Mouse (Mus musculus) stomach, postnatal 0 days (tissue): ENCODE data around the gene Cxcr4. TPM values are rescaled to one million over a fixed set of nuclear protein-coding genes. Genes with fewer than 3 reads are reported as not detected.
"Not testable (repeated sequence)": the region's sequence is repeated elsewhere in the genome, so short reads cannot be mapped to it uniquely, and the experiment has no call there.

Experiments
- ATAC-seq: fragments of 200-750 bp; cut with Nextera tagmentation; 2 replicates; pipeline ENCODE4 v1.8.0; 2017; ENCODE audit not compliant: low FRiP score, low TSS enrichment
- DNase-seq: peaks from one replicate; pipeline ENCODE4 v3.0.0-alpha.2; 2016; ENCODE audit warnings: low spot score
- H3K27ac ChIP-seq: fragments of 300-500 bp; sonication (generic); replicated peaks from 2 replicates; pipeline ENCODE4 v1.5.1; 2014; ENCODE audit warnings: mild to moderate bottlenecking, control low read depth
- H3K27me3 ChIP-seq: fragments of 300-500 bp; sonication (generic); 2 replicates; pipeline ENCODE4 v1.6.1; 2014; ENCODE audit warnings: low read length; ENCODE audit not compliant: control insufficient read depth, insufficient read depth
- H3K36me3 ChIP-seq: fragments of 300-500 bp; sonication (generic); 2 replicates; pipeline ENCODE4 v1.6.1; 2014; ENCODE audit warnings: low read length, mixed read lengths; ENCODE audit not compliant: control insufficient read depth, insufficient read depth
- H3K4me1 ChIP-seq: fragments of 300-500 bp; sonication (generic); replicated peaks from 2 replicates; pipeline ENCODE4 v1.6.1; 2014; ENCODE audit warnings: antibody characterized with exemption; ENCODE audit not compliant: control insufficient read depth, insufficient read depth
- H3K4me2 ChIP-seq: fragments of 300-500 bp; sonication (generic); replicated peaks from 2 replicates; pipeline ENCODE4 v1.6.1; 2014; ENCODE audit warnings: low read depth, mild to moderate bottlenecking, control low read depth, moderate library complexity
- H3K4me3 ChIP-seq: fragments of 300-500 bp; sonication (generic); 2 replicates; pipeline ENCODE4 v1.5.1; 2014; ENCODE audit warnings: low read depth, low read length, control low read depth
- H3K9ac ChIP-seq: fragments of 300-500 bp; sonication (generic); 2 replicates; pipeline ENCODE4 v1.6.1; 2014; ENCODE audit warnings: mild to moderate bottlenecking, low read length, control low read depth, mixed read lengths
- H3K9me3 ChIP-seq: fragments of 300-500 bp; sonication (generic); 2 replicates; pipeline ENCODE4 v1.6.1; 2016; ENCODE audit warnings: low read length; ENCODE audit not compliant: control insufficient read depth
- CTCF ChIP-seq: IDR thresholded peaks from 2 replicates; pipeline ENCODE4 v1.5.1; 2016; ENCODE audit warnings: antibody characterized with exemption, low read depth, mild to moderate bottlenecking, moderate library complexity
- EP300 ChIP-seq: optimal IDR thresholded peaks from 2 replicates; pipeline ENCODE3; 2016; ENCODE audit warnings: antibody characterized with exemption
- WGBS: fragments of 180-500 bp; shearing (Covaris S2); extraction: QIAGEN DNeasy Blood & Tissue Kit; methylation state at CpG from one replicate; pipeline ENCODE4 v1.1.7; 2014; 5-methylcytosine and 5-hydroxymethylcytosine counted together
- polyA plus RNA-seq: library from polyadenylated mRNA; unstranded; fragments of >200 nt; fragmentation: Nextera tagmentation; extraction: Ambion mirVana; gene quantifications from 2 replicates; pipeline ENCODE4 v1.2.1, GENCODE M21; 2015

Cxcr4 gene
- polyA plus RNA-seq, 1 experiment from 2014 or later: 2.0 TPM

- H3K4me3 ChIP-seq: no peak overlapping the region
Observed at GRCm38 (mm10) chr1:128589488-128589887, 2.6 kb downstream of the Cxcr4 start.

GRCm38 (mm10) chr1:128588337-128588736 lies 3.8 kb downstream of the Cxcr4 start:
- H3K4me2 ChIP-seq: no peak overlapping the region
- no peak overlapping the region for H3K4me3 ChIP-seq
- H3K9me3 ChIP-seq: no peaks in the 10 kb centered on the region
- H3K36me3 ChIP-seq: no peaks in the 10 kb centered on the region
- no peak overlapping the region for H3K27ac ChIP-seq
- ATAC-seq (no peak), DNase-seq (no peak)
- 50% methylated on average over 2 of the region's 2 CpGs for WGBS
- H3K9ac ChIP-seq: no peak overlapping the region
- TF ChIP-seq EP300 (no peak), CTCF (no peak)
- no peaks in the 10 kb centered on the region; the same call in 1 of the 2 replicates for H3K4me1 ChIP-seq
- no peaks in the 10 kb centered on the region for H3K27me3 ChIP-seq

More at GRCm38 (mm10) chr1:128589488-128589887, 2.6 kb downstream of the Cxcr4 start:
- no peak for ATAC-seq
- Histone ChIP-seq H3K36me3 (no peaks in the 10 kb centered on the region), H3K27ac (no peak overlapping the region), H3K27me3 (no peaks in the 10 kb centered on the region), H3K9me3 (no peaks in the 10 kb centered on the region), H3K4me2 (0 out of 2 replicates have a peak overlapping the region, but pooled peaks have one; percentile 11), H3K4me1 (no peaks in the 10 kb centered on the region; the same call in 1 of the 2 replicates), H3K9ac (no peak overlapping the region)
- DNase-seq: no peak
- TF ChIP-seq CTCF (no peak), EP300 (no peak)
- WGBS: 79% methylated on average over 9 of the region's 9 CpGs

DNA sequence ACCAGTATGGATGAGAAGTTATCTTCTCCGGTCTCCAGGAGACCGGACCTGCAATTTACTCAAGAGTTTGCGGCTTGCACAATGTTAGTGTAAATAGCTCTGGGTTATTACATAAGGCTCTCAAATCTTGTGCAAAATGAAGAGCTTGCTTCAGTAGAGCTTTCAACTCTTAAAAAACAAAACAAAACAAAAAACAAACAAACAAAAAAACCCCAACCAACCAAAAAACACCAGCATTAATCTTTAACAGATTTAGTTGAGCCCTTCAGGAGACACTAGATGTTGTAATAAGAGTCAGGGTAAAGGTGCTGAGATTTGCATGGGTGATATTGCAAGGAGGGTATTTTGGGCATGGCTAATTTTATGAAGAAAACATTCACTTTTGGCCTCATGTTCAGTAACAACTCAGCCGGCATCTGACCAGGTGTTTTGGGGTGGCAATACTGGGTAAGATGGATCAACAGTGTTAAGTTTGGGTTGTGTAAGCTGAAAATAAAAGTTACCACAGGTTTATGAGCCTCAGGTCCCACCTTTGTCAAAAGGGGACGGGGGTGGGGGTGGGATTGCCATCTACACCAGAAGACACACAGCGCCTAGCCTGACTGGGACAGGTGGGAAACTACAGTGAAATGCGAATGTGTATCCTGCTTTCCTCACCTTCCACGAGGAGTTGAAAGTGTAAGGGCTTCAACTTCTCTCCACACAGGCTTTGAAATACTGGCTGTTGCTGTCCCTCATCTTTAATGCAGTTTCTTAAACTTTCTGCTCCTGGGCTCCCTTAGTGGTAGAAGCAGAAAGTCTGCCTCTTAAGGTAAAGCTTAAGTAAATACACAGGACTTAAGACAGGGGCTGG lies 4.9 kb downstream of the Cxcr4 start:
- 68% methylated on average over 8 of the region's 8 CpGs for WGBS
- H3K4me1 ChIP-seq: no peaks in the 10 kb centered on the region; the same call in 1 of the 2 replicates
- ATAC-seq (no peak), DNase-seq (no peak)
- H3K9me3 ChIP-seq: no peaks in the 10 kb centered on the region
- no peak overlapping the region for H3K9ac ChIP-seq
- no peak overlapping the region for H3K27ac ChIP-seq
- H3K36me3 ChIP-seq: no peaks in the 10 kb centered on the region
- H3K27me3 ChIP-seq: no peaks in the 10 kb centered on the region
- no peak overlapping the region for H3K4me3 ChIP-seq
- H3K4me2 ChIP-seq: no peak overlapping the region
- TF ChIP-seq CTCF (no peak), EP300 (no peak)

DNA sequence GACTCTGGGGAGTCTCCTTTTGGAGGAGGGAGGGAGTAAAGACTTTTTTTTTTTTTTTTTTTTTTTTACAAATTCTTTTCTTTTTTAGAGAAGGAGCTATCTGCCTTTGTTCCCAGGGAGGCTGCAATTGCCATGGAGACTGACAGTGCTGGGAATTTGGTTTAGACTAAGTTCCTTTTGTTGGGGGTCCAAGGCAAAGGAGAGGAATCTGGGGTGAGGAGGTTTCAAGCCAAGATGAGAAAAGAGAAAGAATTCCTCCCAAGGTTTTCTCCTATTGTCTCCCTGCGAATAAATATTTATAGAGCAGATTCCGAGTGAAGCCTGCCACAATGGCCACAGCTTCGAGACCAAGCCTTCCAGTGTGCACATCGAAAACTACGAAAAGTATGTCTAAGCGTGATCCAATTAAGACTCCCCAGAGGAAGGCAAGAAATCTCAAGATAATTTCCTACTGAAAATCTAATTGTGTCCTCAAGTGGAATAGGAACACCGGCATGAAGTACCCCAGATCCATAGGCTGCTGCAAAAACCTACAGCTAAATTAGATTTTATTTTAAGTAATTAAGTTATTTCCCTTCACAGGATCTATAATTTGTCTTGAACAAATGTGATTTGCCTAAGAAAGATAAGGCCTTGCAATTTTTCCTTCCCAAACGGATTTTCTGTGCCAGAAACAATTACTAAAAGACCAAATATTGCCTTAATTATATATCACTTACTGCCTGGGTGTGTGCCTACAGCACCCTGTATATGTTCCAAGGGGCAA lies 5.7 kb downstream of the Cxcr4 start:
- TF ChIP-seq EP300: no peak
- TF ChIP-seq CTCF: no peak
- Histone ChIP-seq H3K36me3 (no peaks in the 10 kb centered on the region), H3K4me1 (no peaks in the 10 kb centered on the region; the same call in 1 of the 2 replicates), H3K27ac (no peak overlapping the region), H3K4me2 (no peak overlapping the region), H3K9ac (no peak overlapping the region), H3K9me3 (no peaks in the 10 kb centered on the region), H3K4me3 (no peak overlapping the region), H3K27me3 (no peaks in the 10 kb centered on the region)
- WGBS: 55% methylated on average over 8 of the region's 8 CpGs
- no peak for ATAC-seq
- DNase-seq: no peak

- no peak overlapping the region for H3K27ac ChIP-seq
- no peaks in the 10 kb centered on the region for H3K36me3 ChIP-seq
- no peak overlapping the region for H3K4me3 ChIP-seq
- no peaks in the 10 kb centered on the region; the same call in 1 of the 2 replicates for H3K4me1 ChIP-seq
- no peak overlapping the region for H3K9ac ChIP-seq
- no peak for ATAC-seq
- H3K9me3 ChIP-seq: no peaks in the 10 kb centered on the region
- 62% methylated on average over 3 of the region's 3 CpGs for WGBS
- no peak overlapping the region for H3K4me2 ChIP-seq
- TF ChIP-seq EP300: no peak
- no peak for TF ChIP-seq CTCF
- H3K27me3 ChIP-seq: no peaks in the 10 kb centered on the region
- DNase-seq: no peak
Observed at GRCm38 (mm10) chr1:128585396-128586161, 6.5 kb downstream of the Cxcr4 start.

DNA sequence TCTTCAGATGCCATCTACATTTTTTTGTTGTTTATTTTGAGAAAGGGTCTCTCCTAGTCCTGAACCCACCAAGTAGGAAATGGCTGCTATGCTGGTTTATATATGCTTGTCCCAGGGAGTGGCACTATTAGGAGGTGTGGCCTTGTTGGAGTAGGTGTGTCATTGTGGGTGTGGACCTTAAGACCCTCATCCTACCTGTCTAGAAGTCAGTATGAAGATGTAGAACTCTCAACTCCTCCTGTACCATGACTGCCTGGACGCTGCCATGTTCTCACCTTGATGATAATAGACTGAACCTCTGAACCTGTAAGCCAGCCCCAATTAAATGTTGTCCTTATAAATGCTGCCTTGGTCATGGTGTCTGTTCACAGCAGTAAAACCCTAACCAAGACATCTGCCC lies 7.4 kb downstream of the Cxcr4 start:
- not testable (repeated sequence) for H3K4me2 ChIP-seq, H3K27ac ChIP-seq, H3K4me3 ChIP-seq, H3K9ac ChIP-seq, ATAC-seq, H3K4me1 ChIP-seq, H3K27me3 ChIP-seq, H3K36me3 ChIP-seq, DNase-seq, H3K9me3 ChIP-seq
- WGBS: 81% methylated on average over 1 of the region's 1 CpGs
